Mouse (Mus musculus) thymus, postnatal 25 days (tissue): Measurements from ENCODE around the gene Gm20518.

Source experiments
- DNase-seq: peaks from one replicate; pipeline ENCODE4 v3.0.0; 2022

Gm20518 gene

GRCm38 (mm10) chr16:17893923-17894322, 2.5 kb upstream of the Gm20518 start, which contains the start of gene Tssk1:
Gene Tssk1 (plus strand): TSS chr16:17894223.
- no peak for DNase-seq

GRCm38 (mm10) chr16:17892606-17893005, 1.1 kb upstream of the Gm20518 start:
- no peak for DNase-seq

- no peak for DNase-seq
Observed at GRCm38 (mm10) chr16:17890917-17891566, 429 bp downstream of the Gm20518 start.

- peak; percentile 4 for DNase-seq
Observed at GRCm38 (mm10) chr16:17890342-17890727, 1.1 kb downstream of the Gm20518 start.

- no peak for DNase-seq
Observed at GRCm38 (mm10) chr16:17889689-17890341, 1.7 kb downstream of the Gm20518 start.

- no peak for DNase-seq
Observed at GRCm38 (mm10) chr16:17884116-17884515, 7.4 kb downstream of the Gm20518 start.

GRCm38 (mm10) chr16:17882196-17882595, 9.3 kb downstream of the Gm20518 start:
- DNase-seq = no peak

GRCm38 (mm10) chr16:17879571-17879970, 11.9 kb downstream of the Gm20518 start:
- DNase-seq = no peak

- DNase-seq = no peak
Observed at GRCm38 (mm10) chr16:17876096-17876495, 15.4 kb downstream of the Gm20518 start.

- DNase-seq = no peak
Observed at GRCm38 (mm10) chr16:17875174-17875573, 16.3 kb downstream of the Gm20518 start.

GRCm38 (mm10) chr16:17872995-17873394, 18.5 kb downstream of the Gm20518 start:
- no peak for DNase-seq

- no peak for DNase-seq
Observed at GRCm38 (mm10) chr16:17871248-17871647, 20.2 kb downstream of the Gm20518 start.

- DNase-seq = no peak
Observed at GRCm38 (mm10) chr16:17865770-17866169, 25.7 kb downstream of the Gm20518 start.

- DNase-seq = no peak
Observed at GRCm38 (mm10) chr16:17865293-17865692, 26.2 kb downstream of the Gm20518 start.

GRCm38 (mm10) chr16:17858592-17858991, 32.9 kb downstream of the Gm20518 start:
- DNase-seq = peak; percentile 19

- no peak for DNase-seq
Observed at GRCm38 (mm10) chr16:17857157-17857556, 34.3 kb downstream of the Gm20518 start.

GRCm38 (mm10) chr16:17853263-17853662, 38.2 kb downstream of the Gm20518 start:
- no peak for DNase-seq

GRCm38 (mm10) chr16:17851860-17852259, 39.6 kb downstream of the Gm20518 start:
- DNase-seq = no peak

- no peak for DNase-seq
Observed at GRCm38 (mm10) chr16:17851331-17851730, 40.1 kb downstream of the Gm20518 start.

GRCm38 (mm10) chr16:17849486-17849885, 42.0 kb downstream of the Gm20518 start:
- no peak for DNase-seq

- peak; percentile 14 for DNase-seq
Observed at GRCm38 (mm10) chr16:17848928-17849327, 42.5 kb downstream of the Gm20518 start.

- DNase-seq = no peak
Observed at GRCm38 (mm10) chr16:17848431-17848830, 43.0 kb downstream of the Gm20518 start.

GRCm38 (mm10) chr16:17843701-17844365, 47.6 kb downstream of the Gm20518 start:
- DNase-seq = no peak

GRCm38 (mm10) chr16:17842437-17842836, 49.0 kb downstream of the Gm20518 start:
- DNase-seq = no peak
